Mouse (Mus musculus): Measurements from ENCODE around the gene St6galnac6. TPM values are rescaled to one million over a fixed set of nuclear protein-coding genes. Genes with fewer than 3 reads are reported as not detected.

The St6galnac6 gene
- total RNA-seq, 2 experiments from 2014 or later: 78.8 to 91.8 TPM

GRCm38 (mm10) chr2:32633660-32634059, 34.2 kb downstream of the St6galnac6 start:
- DNase-seq: no peak
- intact Hi-C loops (cut with DNase I): loop anchor here (5.0 kb wide), 1 partner anchor 54 kb away; no protein-coding TSS in a partner anchor

DNA sequence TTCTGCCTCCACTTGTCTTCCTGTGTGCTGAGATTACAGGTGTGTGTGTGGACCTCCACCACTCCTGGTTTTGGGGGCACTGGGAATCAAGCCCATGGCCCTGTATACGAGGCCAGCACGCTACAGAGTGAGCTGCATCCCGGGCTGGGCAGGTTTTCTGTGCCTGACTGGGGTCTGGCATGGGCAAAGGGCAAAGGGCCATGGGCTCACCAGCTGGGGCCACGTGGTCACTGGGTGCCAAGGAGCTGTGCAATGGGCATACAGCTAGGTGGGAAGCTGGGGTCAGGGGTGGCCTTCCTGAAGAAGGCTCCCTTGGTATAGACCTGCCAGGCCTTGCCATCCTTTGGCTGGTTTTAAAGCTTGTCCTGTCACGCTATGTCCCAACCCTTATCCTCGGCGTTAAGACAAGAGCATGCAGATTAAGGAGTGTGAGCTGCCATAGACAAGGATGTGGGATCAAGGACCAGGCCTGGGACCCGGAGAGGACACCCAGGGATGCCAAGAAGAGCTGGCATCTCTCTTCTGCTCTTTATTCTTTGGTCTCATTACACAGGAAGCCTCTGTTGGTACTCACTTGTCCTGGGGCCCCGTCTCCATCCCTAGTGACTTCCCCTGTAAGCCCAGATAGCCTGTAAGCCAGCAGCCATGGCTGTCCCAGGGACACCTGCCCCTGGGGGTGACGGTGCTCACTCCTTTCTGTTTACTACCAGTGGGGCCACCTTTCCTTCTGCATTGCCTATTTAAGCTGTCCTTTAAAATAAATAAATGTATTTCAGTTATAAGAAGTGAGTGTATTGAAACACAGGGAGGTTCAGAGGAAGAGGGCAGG, 35.0 kb downstream of the St6galnac6 start:
- intact Hi-C loops (cut with DNase I): loop anchor here (5.0 kb wide), 1 partner anchor 53 kb away; no protein-coding TSS in a partner anchor
- no peak for DNase-seq

DNA sequence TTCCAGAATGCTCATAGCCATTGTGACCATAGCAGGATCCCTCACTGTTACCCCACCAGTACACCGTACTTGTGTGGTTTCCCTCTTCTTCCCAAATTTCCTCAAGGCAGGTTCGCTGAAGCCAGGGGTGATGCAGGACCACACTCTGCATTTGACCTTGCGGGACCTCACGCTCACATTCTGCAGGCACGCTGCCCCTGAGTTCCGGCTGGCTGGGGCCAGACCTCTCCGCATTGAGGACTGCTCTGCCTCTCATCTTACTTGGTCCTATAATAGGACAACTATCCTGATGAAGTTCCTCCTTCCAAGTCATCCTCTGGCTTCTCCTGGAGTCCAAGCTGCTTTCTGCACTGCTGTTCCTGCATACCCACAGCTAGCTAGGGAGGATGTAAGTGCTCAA, 37.1 kb downstream of the St6galnac6 start:
- no peak for DNase-seq
- intact Hi-C loops (cut with DNase I): no loop called here

- intact Hi-C loops (cut with DNase I): no loop called here
- no peak for DNase-seq
These were observed 38.3 kb downstream of the St6galnac6 start for GRCm38 (mm10) chr2:32637778-32638281.

GRCm38 (mm10) chr2:32639632-32640031, 40.1 kb downstream of the St6galnac6 start:
- intact Hi-C loops (cut with DNase I): no loop called here
- no peak for DNase-seq

- intact Hi-C loops (cut with DNase I): no loop called here
- DNase-seq: no peak
These were observed 41.1 kb downstream of the St6galnac6 start for GRCm38 (mm10) chr2:32640550-32641051.

- intact Hi-C loops (cut with DNase I): no loop called here
- DNase-seq: no peak
These were observed 42.3 kb downstream of the St6galnac6 start for GRCm38 (mm10) chr2:32641810-32642209.

GRCm38 (mm10) chr2:32642813-32643212, 43.3 kb downstream of the St6galnac6 start:
- intact Hi-C loops (cut with DNase I): no loop called here
- DNase-seq: no peak

DNA sequence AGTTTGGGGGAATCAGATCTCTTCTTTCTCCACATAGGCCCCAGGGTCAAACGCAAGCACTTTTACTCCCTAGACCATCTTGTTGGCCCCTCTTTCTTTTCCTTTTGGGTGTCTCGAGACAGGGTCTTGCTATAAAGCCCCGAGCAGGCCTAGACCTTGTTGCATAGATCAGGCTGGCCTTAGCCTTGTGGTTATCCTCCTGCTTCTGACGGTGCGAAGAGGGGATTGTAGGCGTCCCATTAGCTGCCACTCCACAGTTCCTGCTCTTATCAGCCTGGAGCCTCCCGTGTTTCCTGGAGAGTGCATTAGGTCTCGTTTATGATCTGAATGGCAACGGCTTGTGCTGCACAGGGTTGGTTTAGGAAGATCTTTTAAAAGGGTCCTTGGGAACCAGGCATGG, 44.6 kb downstream of the St6galnac6 start:
- DNase-seq: no peak
- intact Hi-C loops (cut with DNase I): no loop called here

- intact Hi-C loops (cut with DNase I): no loop called here
- DNase-seq: no peak
These were observed 45.4 kb downstream of the St6galnac6 start for GRCm38 (mm10) chr2:32644799-32645475.

- DNase-seq: no peak
- intact Hi-C loops (cut with DNase I): no loop called here
These were observed 46.1 kb downstream of the St6galnac6 start for GRCm38 (mm10) chr2:32645647-32646046.

GRCm38 (mm10) chr2:32646379-32647056, 47.0 kb downstream of the St6galnac6 start, which contains the start of gene Eng:
Eng (plus strand) TSS chr2:32646595.
- no peak for DNase-seq
- intact Hi-C loops (cut with DNase I): no loop called here

GRCm38 (mm10) chr2:32647366-32647765, 47.9 kb downstream of the St6galnac6 start:
- intact Hi-C loops (cut with DNase I): no loop called here
- DNase-seq: no peak

GRCm38 (mm10) chr2:32653764-32654163, 54.3 kb downstream of the St6galnac6 start:
- no peak for DNase-seq
- intact Hi-C loops (cut with DNase I): no loop called here

- intact Hi-C loops (cut with DNase I): no loop called here
- no peak for DNase-seq
These were observed 55.4 kb downstream of the St6galnac6 start for GRCm38 (mm10) chr2:32654743-32655393.

- intact Hi-C loops (cut with DNase I): no loop called here
- DNase-seq: no peak
These were observed 55.9 kb downstream of the St6galnac6 start for GRCm38 (mm10) chr2:32655394-32655744.

DNA sequence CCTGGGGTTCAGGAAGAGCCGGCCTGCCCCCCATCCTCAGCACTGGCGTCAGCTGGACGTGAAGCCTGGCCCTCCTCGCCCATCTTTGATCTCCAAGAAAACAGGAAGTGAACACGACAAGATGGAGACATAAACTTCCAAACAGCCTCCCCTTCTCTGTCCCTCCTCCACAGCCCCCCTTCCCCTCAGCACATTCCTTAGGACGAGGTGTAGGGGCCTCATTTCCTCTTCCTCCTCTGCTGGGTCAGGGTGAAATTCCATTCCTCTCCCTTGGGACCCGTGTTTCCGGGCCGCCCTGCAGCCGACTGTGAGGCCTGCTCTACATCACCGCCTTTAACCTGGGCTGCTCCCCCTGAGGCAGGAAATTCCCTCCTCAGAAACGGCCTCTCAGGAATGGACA, 56.3 kb downstream of the St6galnac6 start:
- DNase-seq: no peak
- intact Hi-C loops (cut with DNase I): no loop called here

GRCm38 (mm10) chr2:32658873-32659272, 59.4 kb downstream of the St6galnac6 start:
- intact Hi-C loops (cut with DNase I): no loop called here
- no peak for DNase-seq

DNA sequence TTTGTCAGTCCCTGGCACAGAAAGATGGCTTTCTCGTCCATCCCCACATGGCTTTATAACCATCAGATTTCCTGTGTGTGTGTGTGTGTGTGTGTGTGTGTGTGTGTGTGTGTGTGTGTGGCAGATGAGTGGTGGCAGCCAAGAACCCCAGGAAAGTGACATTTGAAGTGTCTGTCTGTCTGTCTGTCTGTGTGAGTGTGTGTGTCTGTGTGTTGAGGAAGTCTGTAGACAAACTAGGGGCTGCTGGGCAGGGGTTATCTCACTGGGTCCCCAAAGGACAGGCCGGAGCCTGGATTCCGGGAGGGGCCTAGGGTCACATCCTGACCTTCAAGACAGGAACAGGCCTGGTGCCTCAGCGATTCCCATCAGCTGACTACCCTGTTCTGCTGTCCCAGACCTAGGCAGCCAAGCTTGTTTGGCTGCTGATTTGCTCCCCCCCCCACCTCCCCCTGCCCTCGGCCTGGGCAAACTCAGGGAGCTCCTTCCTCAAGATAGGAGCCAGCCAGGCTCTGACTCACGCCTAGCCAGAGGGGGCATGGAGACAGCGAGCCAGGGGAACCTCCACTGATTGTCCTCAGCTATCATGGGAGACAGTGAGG, 62.1 kb downstream of the St6galnac6 start:
- no peak for DNase-seq
- intact Hi-C loops (cut with DNase I): no loop called here

GRCm38 (mm10) chr2:32662291-32662690, 62.8 kb downstream of the St6galnac6 start:
- DNase-seq: no peak
- intact Hi-C loops (cut with DNase I): no loop called here

All from left cerebral cortex, postnatal 4 days (tissue).